Comparison of ENCODE assay signal across 9 mouse cellular contexts in the genomic region with DNA sequence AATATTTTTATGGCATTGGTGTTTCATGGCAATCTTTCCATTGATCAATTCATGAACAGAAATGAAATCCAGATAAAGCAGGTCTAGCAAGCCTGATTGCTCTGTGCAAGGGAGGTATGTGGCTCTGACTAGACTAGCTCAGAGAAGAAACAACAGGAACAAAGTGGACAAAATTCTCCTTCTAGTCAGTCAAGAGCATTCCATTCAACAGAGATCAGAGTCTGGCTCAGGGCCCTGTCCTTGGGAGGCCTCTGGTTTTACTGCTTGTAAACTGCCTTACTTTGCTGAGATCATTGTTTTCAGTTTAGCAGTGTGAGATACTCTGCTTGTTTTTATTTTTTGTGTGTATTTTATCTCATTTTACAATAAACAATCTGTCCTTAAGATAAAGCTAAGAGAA.
DNase-seq lines count a peak whose midpoint lies in the region; ATAC-seq and TF ChIP-seq lines count a peak whose summit lies in the region.
"Had no signal": no experiment of that assay in that cellular context is flagged by ENCODE, and none has a peak within 500 bp of the region (broad histone marks: within the 10 kb centered on the region; RNA-seq: fewer than 3 reads in every experiment).

No protein-coding gene starts in this region.

- H3K36me3 ChIP-seq in heart, postnatal 0 days (replicated peaks; ENCODE audit: control insufficient read depth, insufficient read depth, low read length), result no peaks in the 10 kb centered on the region
- H3K36me3 ChIP-seq in lung, postnatal 0 days (ENCODE audit: insufficient read depth, low read length), result no peaks in the 10 kb centered on the region
- H3K36me3 ChIP-seq: midbrain, embryonic 12.5 days had no signal

- intact Hi-C loops in left cerebral cortex, postnatal 14 days (cut with DNase I), result no loop called here

- DNase-seq in adrenal gland, adult (ENCODE audit: inconsistent age in 2 of 2, low spot score in 1 of 2), result peak; percentile 82 to 87
- no peak for DNase-seq in adrenal gland, postnatal 4 days (ENCODE audit: low spot score in 2 of 2)
- DNase-seq in brain, embryonic 14.5 days (ENCODE audit: low read depth), result peak; percentile 52
- peak; percentile 63 for DNase-seq in heart, postnatal 0 days (ENCODE audit: low spot score)
- peak; percentile 49 for DNase-seq in lung, postnatal 0 days (ENCODE audit: low spot score)
- no peak for DNase-seq in cerebellum, adult 18-20 months
- no peak for DNase-seq in left cerebral cortex, postnatal 14 days (ENCODE audit: low spot score in 2 of 2)
- no peak for DNase-seq in layer of hippocampus, adult 2 months (ENCODE audit: low spot score in 2 of 2)

- no peak for TF ChIP-seq EP300 in heart, postnatal 0 days (IDR thresholded peaks at IDR 0.05; ENCODE audit: low read depth)
- no peak for TF ChIP-seq EP300 in lung, postnatal 0 days (IDR thresholded peaks at IDR 0.05)

- H3K4me1 ChIP-seq in heart, postnatal 0 days (ENCODE audit: control insufficient read depth, insufficient read depth), result no peaks in the 10 kb centered on the region
- H3K4me1 ChIP-seq in lung, postnatal 0 days (ENCODE audit: insufficient read depth, low read depth, low read length), result no peaks in the 10 kb centered on the region
- H3K4me1 ChIP-seq: midbrain, embryonic 12.5 days had no signal

- peak; percentile 85 for ATAC-seq in heart, postnatal 0 days (ENCODE audit: insufficient read depth, low read depth)
- ATAC-seq in lung, postnatal 0 days, result peak; percentile 77

- no peaks in the 10 kb centered on the region for H3K27me3 ChIP-seq in heart, postnatal 0 days (ENCODE audit: control insufficient read depth, insufficient read depth, low read length)
- H3K27me3 ChIP-seq in lung, postnatal 0 days (replicated peaks; ENCODE audit: insufficient read depth, low read length), result no peaks in the 10 kb centered on the region
- H3K27me3 ChIP-seq: midbrain, embryonic 12.5 days had no signal

- no peaks in the 10 kb centered on the region for H3K9me3 ChIP-seq in heart, postnatal 0 days (replicated peaks; ENCODE audit: control insufficient read depth, low read length)
- no peaks in the 10 kb centered on the region for H3K9me3 ChIP-seq in lung, postnatal 0 days (ENCODE audit: low read length)
- H3K9me3 ChIP-seq: midbrain, embryonic 12.5 days had no signal

- no peak overlapping the region for H3K4me2 ChIP-seq in heart, postnatal 0 days (ENCODE audit: low read depth, low read length)
- H3K4me2 ChIP-seq in lung, postnatal 0 days (replicated peaks; ENCODE audit: low read depth, low read length), result no peak overlapping the region
- H3K4me2 ChIP-seq: midbrain, embryonic 12.5 days had no signal

- no peak overlapping the region for H3K9ac ChIP-seq in heart, postnatal 0 days (replicated peaks; ENCODE audit: low read depth, low read length)
- no peak overlapping the region for H3K9ac ChIP-seq in lung, postnatal 0 days (replicated peaks; ENCODE audit: low read depth)
- H3K9ac ChIP-seq: midbrain, embryonic 12.5 days had no signal

- no peak overlapping the region for H3K27ac ChIP-seq in heart, postnatal 0 days (ENCODE audit: low read depth)
- H3K27ac ChIP-seq in lung, postnatal 0 days (ENCODE audit: low read length), result no peak overlapping the region
- no peak overlapping the region for H3K27ac ChIP-seq in layer of hippocampus, adult 2 months
- H3K27ac ChIP-seq: midbrain, embryonic 12.5 days had no signal

- no peak for TF ChIP-seq POLR2A in brain, embryonic 14.5 days (IDR thresholded peaks at IDR 0.05; ENCODE audit: borderline replicate concordance, extremely low read depth, insufficient read depth, insufficient read length, poor library complexity, severe bottlenecking)

- no peak for TF ChIP-seq CTCF in brain, embryonic 14.5 days (IDR thresholded peaks at IDR 0.05; ENCODE audit: borderline replicate concordance, extremely low read depth, insufficient read depth, insufficient read length)
- TF ChIP-seq CTCF in heart, postnatal 0 days (IDR thresholded peaks at IDR 0.05; ENCODE audit: low read depth), result no peak
- TF ChIP-seq CTCF in lung, postnatal 0 days (IDR thresholded peaks at IDR 0.05), result no peak
- TF ChIP-seq CTCF in layer of hippocampus, adult 2 months (conservative IDR thresholded peaks at IDR 0.05), result no peak

- no peak overlapping the region for H3K4me3 ChIP-seq in heart, postnatal 0 days (ENCODE audit: low read depth, low read length)
- no peak overlapping the region for H3K4me3 ChIP-seq in lung, postnatal 0 days (ENCODE audit: low read depth, low read length)
- H3K4me3 ChIP-seq in layer of hippocampus, adult 2 months, result no peak overlapping the region
- H3K4me3 ChIP-seq: midbrain, embryonic 12.5 days had no signal

Comparison
In these comparisons a context has a peak if more than half of its experiments do, and no peak if none do; other contexts are left out.
1. DNase-seq: peak in adrenal gland, adult (2 of 2), brain, embryonic 14.5 days (single experiment), heart, postnatal 0 days (single experiment) and lung, postnatal 0 days (single experiment); none in adrenal gland, postnatal 4 days (0 of 2), cerebellum, adult 18-20 months (0 of 2), left cerebral cortex, postnatal 14 days (0 of 2) and layer of hippocampus, adult 2 months (0 of 2).